Mouse (Mus musculus) heart, embryonic 16.5 days (tissue): Measurements from ENCODE around the gene Pigs. TPM values are rescaled to one million over a fixed set of nuclear protein-coding genes. Genes with fewer than 3 reads are reported as not detected.

Experiments used
- ATAC-seq: fragments of 200-750 bp; cut with Nextera tagmentation; replicated peaks from 2 replicates; pipeline ENCODE4 v1.8.0; 2017; ENCODE audit warnings: moderate number of reproducible peaks; ENCODE audit not compliant: insufficient read depth, low FRiP score; ENCODE audit errors: extremely low read depth
- H3K27ac ChIP-seq: fragments of 300-500 bp; sonication (generic); 2 replicates; pipeline ENCODE4 v1.5.1; 2014; ENCODE audit warnings: mild to moderate bottlenecking, low read length, control low read depth, moderate library complexity
- H3K27me3 ChIP-seq: fragments of 300-500 bp; sonication (generic); 2 replicates; pipeline ENCODE4 v1.6.1; 2014; ENCODE audit warnings: low read length, mixed read lengths; ENCODE audit not compliant: control insufficient read depth, insufficient read depth
- H3K36me3 ChIP-seq: fragments of 300-500 bp; sonication (generic); 2 replicates; pipeline ENCODE4 v1.6.1; 2014; ENCODE audit not compliant: control insufficient read depth, insufficient read depth
- H3K4me1 ChIP-seq: fragments of 300-500 bp; sonication (generic); 2 replicates; pipeline ENCODE4 v1.6.1; 2014; ENCODE audit warnings: low read length, mixed read lengths; ENCODE audit not compliant: control insufficient read depth, insufficient read depth
- H3K4me2 ChIP-seq: fragments of 300-500 bp; sonication (generic); 2 replicates; pipeline ENCODE4 v1.6.1; 2014; ENCODE audit warnings: low read depth, mild to moderate bottlenecking, control low read depth, low read length
- H3K4me3 ChIP-seq: fragments of 300-500 bp; sonication (generic); 2 replicates; pipeline ENCODE4 v1.5.1; 2014; ENCODE audit warnings: mild to moderate bottlenecking, control low read depth, low read length
- H3K9ac ChIP-seq: fragments of 300-500 bp; sonication (generic); 2 replicates; pipeline ENCODE4 v1.6.1; 2014; ENCODE audit warnings: low read length, control low read depth
- H3K9me3 ChIP-seq: fragments of 300-500 bp; sonication (generic); replicated peaks from 2 replicates; pipeline ENCODE4 v1.6.1; 2016; ENCODE audit warnings: low read length; ENCODE audit not compliant: control insufficient read depth
- WGBS: fragments of 180-500 bp; shearing (Covaris S2); extraction: QIAGEN DNeasy Blood & Tissue Kit; methylation state at CpG from one replicate; pipeline ENCODE4 v1.1.7; 2014; 5-methylcytosine and 5-hydroxymethylcytosine counted together
- polyA plus RNA-seq: library from polyadenylated mRNA; unstranded; fragments of >200 nt; fragmentation: Nextera tagmentation; extraction: Ambion mirVana; gene quantifications from 2 replicates; pipeline ENCODE4 v1.2.1, GENCODE M21; 2015

Pigs gene
- polyA plus RNA-seq, 1 experiment from 2014 or later: 52.3 TPM

GRCm38 (mm10) chr11:78370389-78370788, 42.2 kb downstream of the Pigs start:
- 47% methylated on average over 1 of the region's 1 CpGs for WGBS
- no peak overlapping the region for H3K9ac ChIP-seq
- H3K9me3 ChIP-seq: no peaks in the 10 kb centered on the region
- no peaks in the 10 kb centered on the region for H3K36me3 ChIP-seq
- no peak overlapping the region for H3K4me2 ChIP-seq
- no peak overlapping the region for H3K4me3 ChIP-seq
- no peak overlapping the region for H3K27ac ChIP-seq
- H3K27me3 ChIP-seq: no peaks in the 10 kb centered on the region; the same call in 1 of the 2 replicates
- ATAC-seq: no peak
- H3K4me1 ChIP-seq: no peaks in the 10 kb centered on the region

DNA sequence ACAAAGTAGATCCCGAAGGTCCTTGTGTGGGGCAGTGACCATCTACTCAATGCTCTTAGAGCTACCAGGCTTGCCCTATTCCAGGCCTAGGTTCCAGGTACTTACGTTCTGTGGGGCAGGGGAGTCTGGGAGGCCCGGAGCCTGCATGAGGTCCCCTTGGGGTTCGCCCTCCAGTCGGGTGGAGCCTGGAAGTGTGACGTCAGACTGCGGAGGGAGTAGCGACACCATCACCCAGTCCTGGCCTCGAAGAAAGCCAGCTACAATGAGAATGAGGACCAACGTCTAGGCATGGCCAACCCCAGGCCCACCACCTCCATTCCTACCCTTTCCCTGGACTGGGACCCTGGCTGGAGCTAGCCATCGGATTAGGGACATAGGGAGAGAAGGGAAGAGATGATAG, 43.5 kb downstream of the Pigs start:
- Histone ChIP-seq H3K4me2 (no peak overlapping the region), H3K27ac (no peak overlapping the region), H3K4me1 (no peaks in the 10 kb centered on the region), H3K27me3 (no peaks in the 10 kb centered on the region; the same call in 1 of the 2 replicates), H3K9ac (no peak overlapping the region), H3K9me3 (no peaks in the 10 kb centered on the region), H3K36me3 (no peaks in the 10 kb centered on the region), H3K4me3 (no peak overlapping the region)
- no peak for ATAC-seq
- 88% methylated on average over 11 of the region's 11 CpGs for WGBS

DNA sequence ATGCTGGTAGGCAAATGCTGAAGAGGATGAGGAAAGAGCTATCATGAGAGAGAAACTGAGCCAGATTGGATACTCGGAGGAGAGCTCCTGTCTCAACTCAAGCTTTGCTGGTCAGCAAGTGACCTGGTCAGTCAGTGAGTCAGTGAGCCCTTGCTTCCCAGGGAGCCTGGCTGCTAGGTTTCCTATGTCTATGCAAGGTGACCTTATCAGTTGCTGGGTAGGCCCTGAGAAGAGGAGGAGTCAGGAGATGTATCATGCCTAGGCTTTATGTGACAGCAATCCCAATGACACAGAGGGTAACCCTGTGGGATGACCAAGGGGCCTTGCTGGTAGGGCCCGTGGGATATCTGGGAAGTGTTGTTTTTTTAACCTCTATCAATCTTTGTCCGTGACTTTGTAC, 44.0 kb downstream of the Pigs start:
- Histone ChIP-seq H3K27ac (no peak overlapping the region), H3K4me1 (no peaks in the 10 kb centered on the region), H3K4me3 (no peak overlapping the region), H3K36me3 (no peaks in the 10 kb centered on the region), H3K9me3 (no peaks in the 10 kb centered on the region), H3K27me3 (no peaks in the 10 kb centered on the region; the same call in 1 of the 2 replicates), H3K9ac (no peak overlapping the region), H3K4me2 (no peak overlapping the region)
- 53% methylated on average over 3 of the region's 3 CpGs for WGBS
- no peak for ATAC-seq

DNA sequence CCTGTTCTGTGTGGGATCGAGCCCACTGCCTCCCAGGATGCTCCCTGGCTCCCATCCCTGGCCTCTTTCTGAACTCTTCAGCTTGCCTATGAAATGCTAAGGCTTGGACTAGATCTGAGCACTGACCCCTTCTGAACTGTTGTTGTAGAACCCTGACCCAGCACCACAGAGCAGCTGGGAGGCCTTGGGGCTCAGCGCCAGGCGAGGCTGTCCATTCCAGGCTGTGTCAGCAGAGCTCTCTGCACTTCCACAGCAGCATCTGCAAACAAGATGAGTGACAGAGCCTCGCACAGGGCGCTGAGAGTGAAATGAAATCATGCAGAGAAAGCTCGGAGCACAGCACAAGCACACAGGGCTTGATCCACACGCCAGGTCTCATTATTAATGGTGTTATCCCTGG, 44.4 kb downstream of the Pigs start:
- ATAC-seq: 0 out of 2 replicates have a peak, but pooled peaks have one; percentile 30
- Histone ChIP-seq H3K4me2 (no peak overlapping the region), H3K27ac (no peak overlapping the region), H3K9me3 (no peaks in the 10 kb centered on the region), H3K9ac (no peak overlapping the region), H3K4me1 (no peaks in the 10 kb centered on the region), H3K27me3 (no peaks in the 10 kb centered on the region; the same call in 1 of the 2 replicates), H3K36me3 (no peaks in the 10 kb centered on the region), H3K4me3 (no peak overlapping the region)
- WGBS: 51% methylated on average over 7 of the region's 7 CpGs

- Histone ChIP-seq H3K4me3 (no peak overlapping the region), H3K4me2 (no peak overlapping the region), H3K36me3 (no peaks in the 10 kb centered on the region), H3K27ac (no peak overlapping the region), H3K4me1 (no peaks in the 10 kb centered on the region), H3K9me3 (no peaks in the 10 kb centered on the region), H3K27me3 (no peaks in the 10 kb centered on the region; the same call in 1 of the 2 replicates), H3K9ac (no peak overlapping the region)
- no peak; the same call in 1 of the 2 replicates for ATAC-seq
- 76% methylated on average over 8 of the region's 8 CpGs for WGBS
Observed at GRCm38 (mm10) chr11:78374147-78374546, 45.9 kb downstream of the Pigs start.

- no peak overlapping the region for H3K9ac ChIP-seq
- H3K4me2 ChIP-seq: no peak overlapping the region
- H3K27ac ChIP-seq: no peak overlapping the region
- H3K9me3 ChIP-seq: no peaks in the 10 kb centered on the region
- no peaks in the 10 kb centered on the region for H3K4me1 ChIP-seq
- peaks cover 2% of the 10 kb centered on the region; the same call in 1 of the 2 replicates for H3K27me3 ChIP-seq
- H3K36me3 ChIP-seq: no peaks in the 10 kb centered on the region
- no peak for ATAC-seq
- H3K4me3 ChIP-seq: no peak overlapping the region
- 42% methylated on average over 10 of the region's 12 CpGs for WGBS
Observed at GRCm38 (mm10) chr11:78377549-78378159, 49.4 kb downstream of the Pigs start.

- Histone ChIP-seq H3K4me3 (no peak overlapping the region), H3K4me1 (no peaks in the 10 kb centered on the region), H3K27me3 (peaks cover 2% of the 10 kb centered on the region; the same call in 1 of the 2 replicates), H3K9ac (no peak overlapping the region), H3K27ac (no peak overlapping the region), H3K4me2 (no peak overlapping the region), H3K9me3 (no peaks in the 10 kb centered on the region), H3K36me3 (no peaks in the 10 kb centered on the region)
- WGBS: 58% methylated on average over 4 of the region's 4 CpGs
- no peak for ATAC-seq
Observed at GRCm38 (mm10) chr11:78380351-78380750, 52.1 kb downstream of the Pigs start.

DNA sequence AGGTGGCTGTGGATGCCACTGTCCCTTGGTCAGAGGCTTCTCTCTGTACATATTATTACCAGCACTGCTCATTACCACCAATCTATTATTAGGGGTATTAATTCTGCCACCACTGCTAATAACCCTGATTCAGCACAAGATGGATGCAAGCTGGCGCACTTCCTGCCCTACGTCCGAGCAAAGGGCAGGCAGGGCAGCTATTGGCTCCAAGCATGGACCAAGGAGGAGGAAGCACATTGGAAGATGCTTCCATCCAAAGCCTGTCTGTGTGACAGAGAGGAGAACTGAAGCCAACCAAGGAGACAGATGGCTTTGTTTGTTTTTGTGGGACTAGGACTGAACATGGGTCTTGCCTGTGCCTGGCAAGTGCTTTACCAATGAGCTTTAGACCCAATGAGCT, 52.8 kb downstream of the Pigs start:
- no peak overlapping the region for H3K27ac ChIP-seq
- no peak overlapping the region for H3K4me3 ChIP-seq
- no peak overlapping the region for H3K4me2 ChIP-seq
- no peak overlapping the region for H3K9ac ChIP-seq
- H3K27me3 ChIP-seq: peaks cover 2% of the 10 kb centered on the region; the same call in 1 of the 2 replicates
- H3K4me1 ChIP-seq: no peaks in the 10 kb centered on the region
- H3K36me3 ChIP-seq: no peaks in the 10 kb centered on the region
- 77% methylated on average over 3 of the region's 3 CpGs for WGBS
- no peak for ATAC-seq
- H3K9me3 ChIP-seq: no peaks in the 10 kb centered on the region

DNA sequence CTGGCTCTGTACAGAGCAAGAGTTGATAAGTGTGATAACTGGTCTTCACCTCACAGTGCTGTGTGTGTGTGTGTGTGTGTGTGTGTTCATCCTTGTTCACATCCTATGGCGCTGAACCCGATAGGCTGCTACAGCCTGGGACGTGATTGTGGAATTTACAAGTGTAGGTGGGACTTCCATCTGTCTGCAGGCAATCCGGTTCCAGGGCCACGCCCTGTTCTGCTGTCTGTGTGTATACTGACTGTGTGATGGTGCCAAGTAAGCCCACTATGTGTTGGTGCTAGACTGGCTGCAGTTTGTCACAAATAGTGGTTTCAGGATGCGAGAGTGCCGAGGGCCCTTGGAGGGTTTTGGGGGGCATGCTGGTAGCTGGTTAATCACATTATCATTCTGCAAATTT, 54.1 kb downstream of the Pigs start:
- no peak overlapping the region for H3K4me3 ChIP-seq
- no peak for ATAC-seq
- H3K27ac ChIP-seq: no peak overlapping the region
- no peak overlapping the region for H3K4me2 ChIP-seq
- 63% methylated on average over 7 of the region's 7 CpGs for WGBS
- no peaks in the 10 kb centered on the region for H3K4me1 ChIP-seq
- no peaks in the 10 kb centered on the region for H3K36me3 ChIP-seq
- no peak overlapping the region for H3K9ac ChIP-seq
- no peaks in the 10 kb centered on the region for H3K9me3 ChIP-seq
- peaks cover 2% of the 10 kb centered on the region; the same call in 1 of the 2 replicates for H3K27me3 ChIP-seq
